Mouse (Mus musculus) neutrophil, adult 5-6 weeks (primary cell): ENCODE measurements around the gene Cphx3. TPM values are rescaled to one million over a fixed set of nuclear protein-coding genes. Genes with fewer than 3 reads are reported as not detected.

Experiments
- total RNA-seq: library from RNA; stranded (forward); fragments of 200-1000 nt; gene quantifications from 2 replicates; pipeline ENCODE4 v1.2.3, GENCODE M21; 2017

Cphx3 gene
- total RNA-seq, 1 experiment from 2014 or later = not detected

Other genes starting within 250 kb of the Cphx3 start
- 43.6 and 47.0 TPM in 2 replicates for gene Anxa11, start 240.1 kb upstream of the Cphx3 start, total RNA-seq
- gene Plac9a, start 179.2 kb upstream of the Cphx3 start, total RNA-seq = not detected in 2 replicates
- 1.7 and 1.8 TPM in 2 replicates for gene Tmem254a, start 154.6 kb upstream of the Cphx3 start, total RNA-seq
- not detected in 2 replicates for gene Cphx1, start 144.0 kb upstream of the Cphx3 start, total RNA-seq
- not detected in 2 replicates for gene Duxbl1, start 103.7 kb upstream of the Cphx3 start, total RNA-seq
- 3.3 TPM in 1 of 2 replicates, not detected in the other for gene Gm9780, start 39.6 kb upstream of the Cphx3 start, total RNA-seq
- 15.1 and 18.4 TPM in 2 replicates for gene Tmem254c, start 14.9 kb upstream of the Cphx3 start, total RNA-seq
- not detected in 2 replicates for gene Cphx2, start 781 bp upstream of the Cphx3 start, total RNA-seq
- not detected in 2 replicates for gene Duxbl2, start 36.1 kb downstream of the Cphx3 start, total RNA-seq
- not detected in 2 replicates for gene Plac9b, start 100.2 kb downstream of the Cphx3 start, total RNA-seq
- 3.3 TPM in 1 of 2 replicates, not detected in the other for gene Tmem254b, start 124.7 kb downstream of the Cphx3 start, total RNA-seq
- gene Duxbl3, start 175.7 kb downstream of the Cphx3 start, total RNA-seq = not detected in 2 replicates